Mouse (Mus musculus): ENCODE results near the gene Nupr1. TPM values are rescaled to one million over a fixed set of nuclear protein-coding genes. Genes with fewer than 3 reads are reported as not detected.

The Nupr1 gene
- polyA plus RNA-seq, 1 experiment, result 41.2 TPM

DNA sequence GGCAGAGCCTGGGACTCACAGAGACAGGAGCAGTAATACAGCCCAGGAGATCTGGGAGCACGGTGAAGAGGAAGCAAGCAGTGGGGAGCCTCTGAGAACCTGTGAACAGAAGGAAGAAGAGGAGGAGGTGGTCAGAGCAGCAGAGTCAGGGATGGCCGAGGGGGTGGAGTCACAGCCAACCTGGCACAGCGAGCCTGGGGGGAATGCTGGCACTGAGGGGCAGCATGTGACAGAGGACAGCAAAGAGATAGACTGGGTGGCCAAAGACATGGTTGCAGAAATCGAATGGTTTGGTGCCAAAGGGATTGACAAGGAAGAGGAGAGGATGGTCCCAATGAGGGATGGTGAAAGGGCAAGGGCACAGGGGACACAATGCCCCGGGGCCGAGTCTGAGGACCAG is 44.9 kb downstream of the Nupr1 start, which contains the start of gene Cln3:
Gene Cln3, minus strand, starts transcription at position 101 of the 400 bp plus-strand sequence.
- TF ChIP-seq CTCF (IDR thresholded peaks at IDR 0.05; ENCODE audit: low read depth, low read length) (no peak), POLR2A (IDR thresholded peaks at IDR 0.05; ENCODE audit: borderline replicate concordance, low read depth, low read length) (no peak)
- Histone ChIP-seq H3K27ac (ENCODE audit: insufficient read depth, low read depth, low read length) (peak within 1 kb of the TSS; percentile 96), H3K4me3 (ENCODE audit: insufficient read depth, low read length) (peak within 1 kb of the TSS; percentile 81), H3K4me1 (ENCODE audit: control insufficient read depth, insufficient read depth, low read length) (peaks cover 31% of the 10 kb centered on the region)

DNA sequence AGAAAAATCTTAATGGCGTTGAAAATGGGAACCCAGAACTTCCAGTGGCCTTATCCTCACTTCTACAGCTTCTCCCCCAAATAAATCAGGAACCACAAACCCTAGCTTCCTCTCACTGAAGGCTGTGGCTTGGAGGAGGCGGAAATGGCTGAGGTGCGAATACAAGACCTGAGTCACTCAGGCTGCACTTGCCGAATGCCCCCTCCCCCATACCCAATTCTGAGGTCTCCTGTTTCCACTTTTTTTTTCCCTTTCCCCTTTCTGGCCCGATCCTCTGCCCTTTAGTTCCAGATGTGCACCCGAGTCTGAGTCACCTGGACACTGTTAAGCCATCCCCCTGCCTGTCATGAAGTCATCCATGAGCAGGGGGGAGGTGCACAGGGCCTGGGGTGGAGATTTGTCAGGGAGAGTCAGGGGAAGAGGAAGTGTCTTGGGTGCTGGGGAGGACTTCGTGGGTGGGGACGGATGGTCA is 46.1 kb downstream of the Nupr1 start, which contains the start of gene Apobr:
Gene Apobr, plus strand, starts transcription at position 437 of the 472 bp plus-strand sequence.
- H3K4me1 ChIP-seq (ENCODE audit: control insufficient read depth, insufficient read depth, low read length), result peaks cover 32% of the 10 kb centered on the region
- no peak for TF ChIP-seq CTCF (IDR thresholded peaks at IDR 0.05; ENCODE audit: low read depth, low read length)
- no peak for TF ChIP-seq POLR2A (IDR thresholded peaks at IDR 0.05; ENCODE audit: borderline replicate concordance, low read depth, low read length)
- H3K27ac ChIP-seq (ENCODE audit: insufficient read depth, low read depth, low read length), result peak within 1 kb of the TSS; percentile 96
- H3K4me3 ChIP-seq (ENCODE audit: insufficient read depth, low read length), result peak within 1 kb of the TSS; percentile 81

DNA sequence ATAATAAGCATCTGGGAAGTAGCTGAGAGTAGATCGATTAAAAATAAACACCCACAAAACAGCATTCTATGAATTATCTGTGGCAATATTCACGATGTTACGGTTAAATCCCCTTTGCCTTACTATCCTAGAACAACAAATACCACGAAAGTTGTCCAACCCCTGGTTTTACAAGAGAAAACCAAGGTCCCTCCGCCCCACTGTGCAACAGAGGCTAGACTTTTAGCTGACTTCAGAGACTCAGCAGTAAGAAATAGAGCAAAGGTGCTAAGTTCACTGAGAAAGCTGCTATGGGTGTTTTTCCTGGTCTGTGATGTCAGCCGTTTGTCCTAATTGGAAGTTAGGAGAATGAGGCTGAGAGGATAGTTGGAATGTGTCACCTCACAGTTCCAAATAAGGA is 46.9 kb downstream of the Nupr1 start:
- H3K4me1 ChIP-seq (ENCODE audit: control insufficient read depth, insufficient read depth, low read length), result peaks cover 32% of the 10 kb centered on the region
- TF ChIP-seq POLR2A (IDR thresholded peaks at IDR 0.05; ENCODE audit: borderline replicate concordance, low read depth, low read length) (no peak), CTCF (IDR thresholded peaks at IDR 0.05; ENCODE audit: low read depth, low read length) (no peak)
- peak overlapping the region; percentile 81 for H3K4me3 ChIP-seq (ENCODE audit: insufficient read depth, low read length)
- peak overlapping the region; percentile 96 for H3K27ac ChIP-seq (ENCODE audit: insufficient read depth, low read depth, low read length)

DNA sequence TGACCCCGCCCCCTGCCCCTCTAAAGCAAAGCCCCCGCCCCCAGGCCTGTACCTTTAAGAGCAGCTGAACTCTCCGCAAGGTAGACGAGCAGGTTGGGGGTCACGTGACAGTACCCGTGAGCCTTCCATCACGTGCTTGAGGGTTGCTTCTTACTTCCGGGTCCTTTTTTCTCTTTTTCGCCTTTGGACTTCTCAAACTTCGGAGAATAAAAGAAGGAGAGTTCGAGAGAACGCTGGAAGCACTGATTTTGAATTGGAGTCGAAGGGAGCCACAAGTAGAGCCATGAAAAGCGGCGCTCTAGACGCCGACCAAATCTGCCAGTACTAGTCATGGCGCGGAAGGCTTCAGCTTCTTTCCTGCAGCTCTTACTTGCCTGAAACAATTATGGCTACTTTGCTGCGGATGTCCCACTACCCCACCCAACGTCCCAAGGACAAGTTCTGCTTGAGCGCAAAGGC is 47.4 kb downstream of the Nupr1 start:
- peaks cover 32% of the 10 kb centered on the region for H3K4me1 ChIP-seq (ENCODE audit: control insufficient read depth, insufficient read depth, low read length)
- H3K27ac ChIP-seq (ENCODE audit: insufficient read depth, low read depth, low read length), result peak overlapping the region; percentile 96
- TF ChIP-seq CTCF (IDR thresholded peaks at IDR 0.05; ENCODE audit: low read depth, low read length) (no peak), POLR2A (IDR thresholded peaks at IDR 0.05; ENCODE audit: borderline replicate concordance, low read depth, low read length) (no peak)
- peak overlapping the region; percentile 81 for H3K4me3 ChIP-seq (ENCODE audit: insufficient read depth, low read length)

DNA sequence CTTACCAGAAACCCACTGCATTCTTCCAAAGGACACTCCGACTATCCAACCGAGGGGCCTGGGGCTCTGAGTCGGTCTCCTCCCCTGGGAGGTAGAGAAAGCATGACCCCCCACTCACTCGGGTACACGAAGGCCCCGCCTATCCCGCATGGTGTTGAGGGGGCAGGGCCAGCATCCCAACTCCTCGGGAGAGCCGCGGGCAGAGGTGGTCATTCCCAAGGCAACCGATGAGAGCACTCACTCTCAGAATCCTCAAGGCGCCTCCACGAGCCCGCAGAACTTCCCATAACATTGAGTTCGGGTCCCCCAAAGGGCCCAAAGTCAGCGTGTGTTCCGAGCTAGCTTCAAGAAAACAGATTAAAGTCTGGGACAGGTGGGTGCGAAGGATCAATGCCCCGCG is 47.9 kb downstream of the Nupr1 start:
- Histone ChIP-seq H3K27ac (ENCODE audit: insufficient read depth, low read depth, low read length) (peak overlapping the region; percentile 96), H3K4me3 (ENCODE audit: insufficient read depth, low read length) (peak overlapping the region; percentile 81), H3K4me1 (ENCODE audit: control insufficient read depth, insufficient read depth, low read length) (peaks cover 32% of the 10 kb centered on the region)
- TF ChIP-seq CTCF (IDR thresholded peaks at IDR 0.05; ENCODE audit: low read depth, low read length) (no peak), POLR2A (IDR thresholded peaks at IDR 0.05; ENCODE audit: borderline replicate concordance, low read depth, low read length) (no peak)

DNA sequence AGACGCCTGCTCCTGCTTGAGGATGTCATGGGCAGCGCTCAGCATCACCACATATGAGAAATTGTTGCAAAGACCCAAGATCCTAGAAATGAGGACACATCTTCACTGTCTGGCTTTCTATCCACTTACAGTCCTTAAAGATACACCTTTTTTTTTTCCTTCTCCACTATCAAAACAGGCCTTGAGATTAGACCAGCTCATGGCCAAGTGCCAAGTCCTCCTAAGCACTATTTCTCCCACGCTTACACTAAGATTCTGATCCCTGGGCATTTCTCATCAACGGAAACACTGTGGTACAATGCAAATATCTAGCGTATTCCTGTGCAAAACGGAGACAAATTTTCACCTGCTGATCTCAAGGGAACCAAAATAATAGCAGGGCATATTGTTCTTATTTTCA is 49.0 kb downstream of the Nupr1 start:
- Histone ChIP-seq H3K4me1 (ENCODE audit: control insufficient read depth, insufficient read depth, low read length) (peaks cover 23% of the 10 kb centered on the region), H3K27ac (ENCODE audit: insufficient read depth, low read depth, low read length) (no peak overlapping the region)

DNA sequence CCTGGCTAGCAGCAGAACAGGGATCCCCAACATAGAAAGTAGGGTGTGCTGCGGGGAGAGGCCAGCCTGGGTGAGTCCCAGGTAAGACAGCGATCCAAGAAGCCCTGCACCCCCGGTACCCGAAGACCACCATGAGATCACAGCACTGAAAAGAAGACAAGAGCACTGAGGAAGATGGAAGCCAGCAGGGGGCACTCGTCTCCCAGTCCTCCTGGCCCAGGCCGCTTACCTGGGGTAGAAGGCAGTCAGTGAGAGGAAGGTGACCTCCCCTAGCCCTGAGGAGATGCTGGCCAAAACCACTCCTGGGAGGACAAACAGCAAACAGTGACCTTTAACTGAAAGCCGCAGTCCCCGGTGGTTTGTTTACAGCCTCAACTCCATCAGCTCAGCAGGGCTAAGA is 51.5 kb downstream of the Nupr1 start:
- Histone ChIP-seq H3K27ac (ENCODE audit: insufficient read depth, low read depth, low read length) (no peak overlapping the region), H3K4me3 (ENCODE audit: insufficient read depth, low read length) (no peak overlapping the region), H3K4me1 (ENCODE audit: control insufficient read depth, insufficient read depth, low read length) (peaks cover 8% of the 10 kb centered on the region)
- TF ChIP-seq CTCF (IDR thresholded peaks at IDR 0.05; ENCODE audit: low read depth, low read length) (peak; percentile 45), POLR2A (IDR thresholded peaks at IDR 0.05; ENCODE audit: borderline replicate concordance, low read depth, low read length) (no peak)

More for the DNA sequence above, 49.0 kb downstream of the Nupr1 start:
- TF ChIP-seq POLR2A (IDR thresholded peaks at IDR 0.05; ENCODE audit: borderline replicate concordance, low read depth, low read length), result no peak
- TF ChIP-seq CTCF (IDR thresholded peaks at IDR 0.05; ENCODE audit: low read depth, low read length), result no peak
- H3K4me3 ChIP-seq (ENCODE audit: insufficient read depth, low read length), result no peak overlapping the region; the same call in 1 of the 2 replicates

DNA sequence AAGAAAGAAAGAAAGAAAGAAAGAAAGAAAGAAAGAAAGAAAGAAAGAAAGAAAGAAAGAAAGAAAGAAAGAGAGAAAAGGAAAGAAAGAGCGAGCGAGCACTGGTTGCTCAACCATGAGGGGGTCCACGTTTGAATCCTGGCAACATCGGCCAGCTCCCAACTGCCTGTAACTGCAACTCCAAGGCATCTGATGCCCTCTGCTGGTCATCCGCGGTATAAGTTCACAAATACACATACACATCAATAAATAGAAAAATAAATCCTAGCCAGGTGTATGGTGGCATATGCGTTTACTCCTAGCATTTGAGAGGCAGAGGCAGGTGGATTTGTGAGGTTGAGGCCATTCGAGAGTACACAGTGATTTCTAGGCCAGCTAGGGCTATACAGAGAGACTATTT is 53.7 kb downstream of the Nupr1 start:
- TF ChIP-seq POLR2A (IDR thresholded peaks at IDR 0.05; ENCODE audit: borderline replicate concordance, low read depth, low read length) (no peak), CTCF (IDR thresholded peaks at IDR 0.05; ENCODE audit: low read depth, low read length) (peak; percentile 61)
- peaks cover 6% of the 10 kb centered on the region for H3K4me1 ChIP-seq (ENCODE audit: control insufficient read depth, insufficient read depth, low read length)
- H3K4me3 ChIP-seq (ENCODE audit: insufficient read depth, low read length), result no peak overlapping the region
- no peak overlapping the region for H3K27ac ChIP-seq (ENCODE audit: insufficient read depth, low read depth, low read length)

Other genes starting within 250 kb of the Nupr1 start
- 9.5 and 10.3 TPM in 2 replicates for gene Nfatc2ip, start 234.1 kb downstream of the Nupr1 start, polyA plus RNA-seq (2012; ENCODE audit: insufficient read depth, insufficient read length, missing spikeins)
- not detected in 2 replicates for gene Cd19, start 216.0 kb downstream of the Nupr1 start, polyA plus RNA-seq (2012; ENCODE audit: insufficient read depth, insufficient read length, missing spikeins)
- gene Rabep2, start 202.1 kb downstream of the Nupr1 start, polyA plus RNA-seq (2012; ENCODE audit: insufficient read depth, insufficient read length, missing spikeins), result 25.3 and 30.6 TPM in 2 replicates
- gene Atp2a1, start 167.8 kb downstream of the Nupr1 start, polyA plus RNA-seq (2012; ENCODE audit: insufficient read depth, insufficient read length, missing spikeins), result 0.25 and 1.4 TPM in 2 replicates
- 26.1 and 27.6 TPM in 2 replicates for gene Sh2b1, start 155.4 kb downstream of the Nupr1 start, polyA plus RNA-seq (2012; ENCODE audit: insufficient read depth, insufficient read length, missing spikeins)
- gene Tufm, start 143.5 kb downstream of the Nupr1 start, polyA plus RNA-seq (2012; ENCODE audit: insufficient read depth, insufficient read length, missing spikeins), result 39.7 and 41.0 TPM in 2 replicates
- gene Atxn2l, start 127.4 kb downstream of the Nupr1 start, polyA plus RNA-seq (2012; ENCODE audit: insufficient read depth, insufficient read length, missing spikeins), result 128 and 131 TPM in 2 replicates
- 142 and 148 TPM in 2 replicates for gene Eif3c, start 64.5 kb downstream of the Nupr1 start, polyA plus RNA-seq (2012; ENCODE audit: insufficient read depth, insufficient read length, missing spikeins)
- gene Apobr, start 45.9 kb downstream of the Nupr1 start, polyA plus RNA-seq (2012; ENCODE audit: insufficient read depth, insufficient read length, missing spikeins), result 83.3 and 84.3 TPM in 2 replicates
- gene Cln3, start 45.0 kb downstream of the Nupr1 start, polyA plus RNA-seq (2012; ENCODE audit: insufficient read depth, insufficient read length, missing spikeins), result 219 and 238 TPM in 2 replicates
- gene Il27, start 35.9 kb downstream of the Nupr1 start, polyA plus RNA-seq (2012; ENCODE audit: insufficient read depth, insufficient read length, missing spikeins), result 2.9 and 3.3 TPM in 2 replicates
- 28.6 and 31.7 TPM in 2 replicates for gene Sgf29, start 18.4 kb upstream of the Nupr1 start, polyA plus RNA-seq (2012; ENCODE audit: insufficient read depth, insufficient read length, missing spikeins)
- 42.3 and 56.8 TPM in 2 replicates for gene Sult1a1, start 45.6 kb upstream of the Nupr1 start, polyA plus RNA-seq (2012; ENCODE audit: insufficient read depth, insufficient read length, missing spikeins)
- gene Bola2, start 64.5 kb upstream of the Nupr1 start, polyA plus RNA-seq (2012; ENCODE audit: insufficient read depth, insufficient read length, missing spikeins), result 62.1 and 63.7 TPM in 2 replicates
- 8.4 and 11.6 TPM in 2 replicates for gene Slx1b, start 64.9 kb upstream of the Nupr1 start, polyA plus RNA-seq (2012; ENCODE audit: insufficient read depth, insufficient read length, missing spikeins)
- gene Coro1a, start 76.9 kb upstream of the Nupr1 start, polyA plus RNA-seq (2012; ENCODE audit: insufficient read depth, insufficient read length, missing spikeins), result 622 and 668 TPM in 2 replicates
- 331 and 390 TPM in 2 replicates for gene Mapk3, start 128.7 kb upstream of the Nupr1 start, polyA plus RNA-seq (2012; ENCODE audit: insufficient read depth, insufficient read length, missing spikeins)
- 20.8 and 27.0 TPM in 2 replicates for gene Gdpd3, start 135.5 kb upstream of the Nupr1 start, polyA plus RNA-seq (2012; ENCODE audit: insufficient read depth, insufficient read length, missing spikeins)
- gene Ypel3, start 146.1 kb upstream of the Nupr1 start, polyA plus RNA-seq (2012; ENCODE audit: insufficient read depth, insufficient read length, missing spikeins), result 392 and 412 TPM in 2 replicates
- 1.9 and 2.8 TPM in 2 replicates for gene Tbx6, start 150.6 kb upstream of the Nupr1 start, polyA plus RNA-seq (2012; ENCODE audit: insufficient read depth, insufficient read length, missing spikeins)
- gene Ppp4c, start 161.6 kb upstream of the Nupr1 start, polyA plus RNA-seq (2012; ENCODE audit: insufficient read depth, insufficient read length, missing spikeins), result 153 and 164 TPM in 2 replicates
- 0.74 and 0.85 TPM in 2 replicates for gene Fam57b, start 166.8 kb upstream of the Nupr1 start, polyA plus RNA-seq (2012; ENCODE audit: insufficient read depth, insufficient read length, missing spikeins)
- gene 4930451I11Rik, start 200.8 kb upstream of the Nupr1 start, polyA plus RNA-seq (2012; ENCODE audit: insufficient read depth, insufficient read length, missing spikeins), result not detected in 2 replicates
- not detected in 2 replicates for gene Doc2a, start 216.6 kb upstream of the Nupr1 start, polyA plus RNA-seq (2012; ENCODE audit: insufficient read depth, insufficient read length, missing spikeins)
- 32.0 and 33.5 TPM in 2 replicates for gene Hirip3, start 231.1 kb upstream of the Nupr1 start, polyA plus RNA-seq (2012; ENCODE audit: insufficient read depth, insufficient read length, missing spikeins)
- 67.0 and 72.6 TPM in 2 replicates for gene Ino80e, start 231.5 kb upstream of the Nupr1 start, polyA plus RNA-seq (2012; ENCODE audit: insufficient read depth, insufficient read length, missing spikeins)